Mouse (Mus musculus) heart, adult 2 months (tissue): ENCODE results near the gene Hivep2. TPM values are rescaled to one million over a fixed set of nuclear protein-coding genes. Genes with fewer than 3 reads are reported as not detected.

ENCODE experiments used
- DNase-seq, 2 experiments: peaks; one replicate each; pipeline ENCODE4 v3.0.0; 2021
- H3K27ac ChIP-seq: fragments of 200-600 bp; 2 replicates; pipeline ENCODE4 v1.8.1; 2022
- H3K27me3 ChIP-seq: fragments of 200-500 bp; 2 replicates; pipeline ENCODE4 v1.6.1; 2012; ENCODE audit warnings: mild to moderate bottlenecking, low read length, inconsistent platforms, mixed read lengths; ENCODE audit not compliant: control insufficient read depth, insufficient read depth
- H3K36me3 ChIP-seq: fragments of 200-500 bp; 2 replicates; pipeline ENCODE4 v1.6.1; 2012; ENCODE audit warnings: low read length, inconsistent platforms; ENCODE audit not compliant: control insufficient read depth, insufficient read depth
- H3K4me1 ChIP-seq: fragments of 200-500 bp; 2 replicates; pipeline ENCODE4 v1.6.1; 2011; ENCODE audit warnings: low read length; ENCODE audit not compliant: control insufficient read depth, insufficient read depth
- H3K4me3 ChIP-seq: fragments of 200-600 bp; 2 replicates; pipeline ENCODE4 v1.8.1; 2022
- H3K79me2 ChIP-seq: fragments of 200-500 bp; replicated peaks from 2 replicates; pipeline ENCODE4 v1.6.1; 2012; ENCODE audit warnings: mild to moderate bottlenecking, inconsistent platforms, low read length, moderate library complexity, mixed read lengths; ENCODE audit not compliant: control insufficient read depth, insufficient read depth
- H3K9ac ChIP-seq: fragments of 200-500 bp; 2 replicates; pipeline ENCODE4 v1.6.1; 2012; ENCODE audit warnings: low read depth, mild to moderate bottlenecking, control low read depth, inconsistent platforms, low read length, mixed read lengths
- CTCF ChIP-seq: fragments of 200-600 bp; IDR thresholded peaks from 2 replicates; pipeline ENCODE4 v1.8.1; 2022; ENCODE audit warnings: antibody characterized with exemption, mild to moderate bottlenecking, moderate library complexity
- EP300 ChIP-seq: fragments of 200-500 bp; IDR thresholded peaks from 2 replicates; pipeline ENCODE4 v1.6.1; 2011; ENCODE audit warnings: low read depth, low read length, control low read depth; ENCODE audit not compliant: insufficient read depth
- POLR2A ChIP-seq: fragments of 200-500 bp; IDR thresholded peaks from 2 replicates; pipeline ENCODE4 v1.6.1; 2011; ENCODE audit warnings: mild to moderate bottlenecking, low read depth, low read length, control low read depth; ENCODE audit not compliant: insufficient read depth
- WGBS: fragments of 180-500 bp; shearing (Covaris S2); methylation state at CpG from one replicate; pipeline ENCODE4 v1.1.7; 2018; 5-methylcytosine and 5-hydroxymethylcytosine counted together
- intact Hi-C: fragments of 180-260 bp; cut with DNase I; formaldehyde crosslinking; loops from one replicate; pipeline ENCODE4 v1.15.1; 2025
- polyA plus RNA-seq: library from polyadenylated mRNA; depleted of rRNA; stranded (reverse); fragments of >200 nt; gene quantifications from 2 replicates; pipeline ENCODE4 v1.2.3, GENCODE M21; 2012
- total RNA-seq, 2 experiments: library from RNA; stranded (reverse); gene quantifications; 2 replicates each; pipeline ENCODE4 v1.2.3; 2021

Hivep2 gene
- total and polyA plus RNA-seq, 3 experiments = 5.3 to 22.6 (median 20.9) TPM

GRCm38 (mm10) chr10:14063226-14063625 is 97.4 kb downstream of the Hivep2 start:
- H3K27me3 ChIP-seq = no peaks in the 10 kb centered on the region
- 92% methylated on average over 4 of the region's 4 CpGs for WGBS
- peaks cover 2% of the 10 kb centered on the region; the same call in 1 of the 2 replicates for H3K36me3 ChIP-seq
- H3K27ac ChIP-seq = no peak overlapping the region
- no peak for DNase-seq
- H3K79me2 ChIP-seq = peaks cover 5% of the 10 kb centered on the region
- no peak overlapping the region for H3K4me3 ChIP-seq
- no peak overlapping the region for H3K9ac ChIP-seq
- intact Hi-C loops = no loop called here
- no peak for TF ChIP-seq CTCF
- TF ChIP-seq EP300 = no peak
- no peak for TF ChIP-seq POLR2A
- peaks cover 15% of the 10 kb centered on the region for H3K4me1 ChIP-seq

DNA sequence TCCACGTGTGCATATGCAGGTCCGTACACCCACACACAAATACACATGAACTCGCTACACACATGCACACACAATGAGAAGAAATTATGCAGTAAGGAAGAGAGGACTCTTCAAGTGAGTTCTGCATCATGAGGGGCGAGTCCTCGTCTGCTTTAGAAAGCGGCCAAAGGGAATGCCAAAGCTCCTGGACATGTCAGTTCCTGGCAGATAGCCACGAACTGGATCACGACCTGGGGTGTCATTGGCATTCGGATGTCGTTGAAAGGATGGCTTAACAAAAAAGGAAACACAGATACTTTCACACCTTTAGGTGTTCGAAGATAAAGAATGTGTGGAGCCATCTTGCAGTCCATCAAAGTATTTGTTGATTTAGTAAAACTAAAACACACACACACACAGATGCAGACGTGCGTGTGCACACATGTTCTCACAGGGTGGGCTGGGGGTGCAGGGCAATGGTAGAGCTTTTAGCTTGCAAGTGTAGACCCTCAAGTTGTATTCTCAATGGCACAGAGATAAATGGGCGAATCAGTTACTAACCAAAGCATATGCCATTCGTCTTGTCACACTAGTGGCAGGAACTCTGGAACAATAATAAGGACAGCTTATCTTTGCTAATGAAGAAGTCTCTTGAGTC is 99.0 kb downstream of the Hivep2 start:
- H3K4me1 ChIP-seq = peaks cover 10% of the 10 kb centered on the region
- WGBS = 46% methylated on average over 15 of the region's 15 CpGs
- no peak overlapping the region for H3K9ac ChIP-seq
- peaks cover 3% of the 10 kb centered on the region for H3K79me2 ChIP-seq
- no peak for TF ChIP-seq POLR2A
- H3K4me3 ChIP-seq = no peak overlapping the region
- peaks cover 2% of the 10 kb centered on the region; the same call in 1 of the 2 replicates for H3K36me3 ChIP-seq
- no peaks in the 10 kb centered on the region for H3K27me3 ChIP-seq
- DNase-seq = no peak
- intact Hi-C loops = no loop called here
- H3K27ac ChIP-seq = no peak overlapping the region

DNA sequence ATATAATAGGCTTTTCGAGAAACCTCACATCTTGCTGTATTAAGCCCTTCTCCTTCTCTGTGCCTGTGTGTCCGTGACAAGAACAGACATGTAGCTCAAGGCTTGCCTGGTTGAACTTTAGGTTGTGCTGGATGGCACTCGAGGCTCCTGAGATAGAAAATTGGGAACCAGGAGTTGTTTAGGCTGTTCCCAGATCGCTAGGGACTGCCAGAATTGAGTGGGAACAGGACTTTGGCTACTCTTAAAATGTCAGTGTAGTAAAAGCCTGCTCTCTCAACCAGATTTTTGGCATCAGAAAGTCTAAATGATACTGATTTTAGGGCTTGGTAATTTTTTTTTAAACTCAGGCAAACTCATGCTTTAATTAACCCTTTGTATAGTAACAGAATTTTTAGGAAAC is 101.9 kb downstream of the Hivep2 start:
- no peak for TF ChIP-seq POLR2A
- TF ChIP-seq CTCF = no peak
- no peak for TF ChIP-seq EP300
- Histone ChIP-seq H3K4me3 (no peak overlapping the region), H3K27ac (no peak overlapping the region), H3K27me3 (no peaks in the 10 kb centered on the region), H3K79me2 (peaks cover 3% of the 10 kb centered on the region), H3K36me3 (peaks cover 4% of the 10 kb centered on the region; the same call in 1 of the 2 replicates), H3K4me1 (peaks cover 12% of the 10 kb centered on the region), H3K9ac (no peak overlapping the region)
- intact Hi-C loops = no loop called here
- no peak for DNase-seq
- 80% methylated on average over 4 of the region's 4 CpGs for WGBS

DNA sequence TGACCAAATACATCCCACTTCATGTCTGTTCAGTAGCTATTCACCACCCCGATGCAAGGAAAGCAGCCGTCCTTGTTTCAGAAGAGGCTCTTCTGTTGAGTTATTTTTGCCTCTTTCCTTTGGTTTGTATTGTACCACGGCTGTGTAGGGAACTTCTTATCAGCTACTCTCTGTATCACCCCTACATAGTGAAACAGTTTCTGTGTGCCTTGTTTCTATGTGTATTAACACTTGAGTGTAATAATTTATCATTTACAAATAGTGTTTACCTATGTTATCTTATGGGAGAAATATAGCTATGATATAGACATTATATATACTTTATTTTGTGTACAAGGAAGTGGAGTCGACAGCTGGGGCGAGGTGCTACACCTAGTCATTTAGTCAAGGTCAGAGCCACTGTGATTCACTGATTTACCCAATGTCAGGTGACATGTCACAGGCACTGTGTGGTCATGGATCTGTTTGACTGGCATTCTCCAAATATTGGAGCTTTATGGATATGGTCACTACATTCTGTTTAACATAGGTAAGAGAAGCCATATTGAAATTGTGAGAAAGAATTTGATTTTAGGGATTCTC is 104.7 kb downstream of the Hivep2 start:
- Histone ChIP-seq H3K4me1 (peaks cover 9% of the 10 kb centered on the region), H3K27me3 (no peaks in the 10 kb centered on the region), H3K27ac (no peak overlapping the region), H3K4me3 (no peak overlapping the region), H3K79me2 (peaks cover 4% of the 10 kb centered on the region), H3K9ac (no peak overlapping the region), H3K36me3 (peaks cover 4% of the 10 kb centered on the region; the same call in 1 of the 2 replicates)
- intact Hi-C loops = no loop called here
- WGBS = 58% methylated on average over 5 of the region's 5 CpGs
- TF ChIP-seq CTCF (no peak), EP300 (no peak), POLR2A (no peak)
- DNase-seq = no peak

GRCm38 (mm10) chr10:14072504-14072903 is 106.6 kb downstream of the Hivep2 start:
- no peak for DNase-seq
- Histone ChIP-seq H3K27me3 (no peaks in the 10 kb centered on the region), H3K27ac (no peak overlapping the region), H3K4me1 (peaks cover 11% of the 10 kb centered on the region), H3K79me2 (peaks cover 4% of the 10 kb centered on the region), H3K36me3 (peaks cover 3% of the 10 kb centered on the region; the same call in 1 of the 2 replicates), H3K9ac (no peak overlapping the region), H3K4me3 (no peak overlapping the region)
- TF ChIP-seq CTCF = no peak
- no peak for TF ChIP-seq POLR2A
- no peak for TF ChIP-seq EP300
- WGBS = 82% methylated on average over 3 of the region's 3 CpGs
- intact Hi-C loops = no loop called here

- DNase-seq = no peak
- TF ChIP-seq POLR2A (no peak), EP300 (peak; percentile 30; the same call in 1 of the 2 replicates), CTCF (no peak)
- intact Hi-C loops = no loop called here
- Histone ChIP-seq H3K4me1 (peaks cover 11% of the 10 kb centered on the region), H3K79me2 (peaks cover 6% of the 10 kb centered on the region), H3K27ac (peak overlapping the region; percentile 27; the same call in 1 of the 2 replicates), H3K27me3 (no peaks in the 10 kb centered on the region), H3K36me3 (peaks cover 3% of the 10 kb centered on the region; the same call in 1 of the 2 replicates), H3K4me3 (no peak overlapping the region), H3K9ac (no peak overlapping the region)
- WGBS = 63% methylated on average over 5 of the region's 5 CpGs
These were observed 109.9 kb downstream of the Hivep2 start for GRCm38 (mm10) chr10:14075767-14076166.
